Mouse (Mus musculus): ENCODE measurements around the gene Slc16a12.

GRCm38 (mm10) chr19:34698852-34699251, 48.2 kb downstream of the Slc16a12 start:
- TF ChIP-seq EP300 (IDR thresholded peaks at IDR 0.05; ENCODE audit: low read depth) (no peak), CTCF (IDR thresholded peaks at IDR 0.05; ENCODE audit: low read depth) (no peak)
